Mouse (Mus musculus) 416B (cell line): ENCODE measurements around the gene I830077J02Rik.
"Not testable (repeated sequence)": the region's sequence is repeated elsewhere in the genome, so short reads cannot be mapped to it uniquely, and the experiment has no call there.

Source experiments
- DNase-seq: peaks from one replicate; pipeline ENCODE4 v3.0.0; 2011; ENCODE audit warnings: low read depth

The I830077J02Rik gene

GRCm38 (mm10) chr3:105932240-105933071 lies at the start of gene I830077J02Rik:
TSS of gene I830077J02Rik (minus strand) at chr3:105932664.
- DNase-seq, result peak; percentile 90

- peak; percentile 67 for DNase-seq
Observed at GRCm38 (mm10) chr3:105974174-105974573, 41.7 kb upstream of the I830077J02Rik start.

DNA sequence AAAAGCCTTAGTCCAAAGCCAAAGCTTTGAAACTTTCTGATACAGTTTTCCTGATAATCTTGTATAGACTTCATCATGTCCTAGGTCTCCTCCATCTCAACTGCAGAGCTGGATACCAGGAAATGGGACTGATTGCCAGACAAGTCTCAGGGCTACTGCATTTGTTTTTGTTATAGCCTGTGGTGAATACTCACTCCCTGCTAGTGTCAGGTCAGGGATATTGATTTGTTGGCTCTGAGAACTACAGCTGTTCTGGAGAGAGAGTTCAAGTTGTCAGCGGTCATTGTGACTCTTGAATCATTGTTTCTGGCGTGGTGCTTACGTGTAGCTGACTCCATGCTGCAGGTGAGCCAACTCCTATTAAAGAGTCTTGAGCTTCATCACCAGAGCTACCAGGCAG lies 40.9 kb upstream of the I830077J02Rik start, which contains the start of gene Ovgp1:
Gene Ovgp1 (plus strand): TSS at position 301 of the 400 bp plus-strand sequence.
- DNase-seq, result no peak

DNA sequence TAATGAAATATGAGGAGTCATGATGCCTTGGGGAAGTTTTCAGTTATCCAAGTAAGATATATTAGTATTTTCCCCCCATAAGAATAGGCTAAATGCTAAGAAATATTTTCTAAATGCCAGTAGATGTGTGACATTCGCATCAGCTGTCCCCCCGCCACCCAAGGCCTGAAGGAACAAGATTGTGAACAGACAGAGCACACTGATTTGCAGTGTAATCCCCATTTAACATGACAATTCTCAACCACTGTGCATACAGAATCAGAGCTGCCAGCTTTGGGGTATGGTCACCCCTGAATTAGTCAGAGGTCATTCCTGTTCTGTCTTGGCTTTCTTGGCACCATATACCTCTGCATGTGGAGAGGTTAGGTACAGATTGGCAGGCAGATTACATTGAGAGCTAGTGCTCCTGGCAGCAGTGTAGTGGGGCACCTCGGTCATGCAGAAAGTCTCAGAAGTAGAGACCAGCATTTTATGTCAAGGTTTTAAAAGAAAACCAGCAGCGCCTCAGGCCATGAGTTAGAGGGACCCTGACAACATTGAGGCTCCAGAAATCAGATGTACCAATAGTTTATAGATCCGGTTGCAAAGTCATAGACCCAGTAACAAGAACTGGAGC lies 39.5 kb upstream of the I830077J02Rik start:
- no peak for DNase-seq

GRCm38 (mm10) chr3:105960700-105961099 lies 28.2 kb upstream of the I830077J02Rik start:
- peak; percentile 56 for DNase-seq

DNA sequence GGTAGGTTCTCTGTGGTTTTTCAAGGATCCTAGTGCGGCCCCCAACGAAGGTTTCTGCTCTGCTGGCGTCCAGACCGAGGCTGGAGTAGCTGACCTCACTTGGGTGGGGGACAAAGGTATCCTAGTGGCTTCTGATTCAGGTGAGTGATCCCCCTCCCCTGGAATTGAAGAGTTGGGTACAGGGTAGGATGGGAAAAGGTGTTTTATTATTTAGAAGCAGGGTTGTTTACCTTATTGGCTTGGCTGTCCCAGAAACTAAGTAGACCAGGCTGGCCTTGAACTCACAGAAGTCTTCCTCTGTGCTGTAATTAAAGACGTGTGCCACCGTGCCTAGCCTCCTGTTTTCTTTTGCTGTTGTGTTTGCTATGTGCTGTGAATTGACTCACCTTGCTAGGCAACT lies 27.5 kb upstream of the I830077J02Rik start, which contains the start of gene Atp5f1:
Gene Atp5f1 (minus strand): TSS at position 101 of the 400 bp plus-strand sequence.
- DNase-seq, result no peak

DNA sequence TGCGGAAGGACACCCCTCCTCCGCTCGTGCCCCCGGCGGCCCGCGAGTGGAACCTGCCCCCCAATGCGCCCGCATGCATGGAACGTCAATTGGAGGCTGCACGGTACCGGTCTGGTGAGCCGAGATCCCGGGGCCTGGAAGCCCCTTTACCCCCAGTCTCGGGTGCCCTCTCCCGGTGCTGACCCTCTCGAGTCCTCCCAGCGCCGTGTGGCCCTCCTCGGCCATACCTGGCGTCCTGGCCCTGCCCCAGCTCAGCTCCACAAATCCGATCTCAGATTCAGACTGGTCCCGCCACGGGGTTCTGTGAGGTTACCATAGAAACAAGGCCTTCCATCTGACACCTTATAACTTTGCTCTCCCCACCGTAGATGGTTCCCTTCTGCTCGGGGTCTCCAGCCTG lies 27.1 kb upstream of the I830077J02Rik start:
- DNase-seq, result no peak

DNA sequence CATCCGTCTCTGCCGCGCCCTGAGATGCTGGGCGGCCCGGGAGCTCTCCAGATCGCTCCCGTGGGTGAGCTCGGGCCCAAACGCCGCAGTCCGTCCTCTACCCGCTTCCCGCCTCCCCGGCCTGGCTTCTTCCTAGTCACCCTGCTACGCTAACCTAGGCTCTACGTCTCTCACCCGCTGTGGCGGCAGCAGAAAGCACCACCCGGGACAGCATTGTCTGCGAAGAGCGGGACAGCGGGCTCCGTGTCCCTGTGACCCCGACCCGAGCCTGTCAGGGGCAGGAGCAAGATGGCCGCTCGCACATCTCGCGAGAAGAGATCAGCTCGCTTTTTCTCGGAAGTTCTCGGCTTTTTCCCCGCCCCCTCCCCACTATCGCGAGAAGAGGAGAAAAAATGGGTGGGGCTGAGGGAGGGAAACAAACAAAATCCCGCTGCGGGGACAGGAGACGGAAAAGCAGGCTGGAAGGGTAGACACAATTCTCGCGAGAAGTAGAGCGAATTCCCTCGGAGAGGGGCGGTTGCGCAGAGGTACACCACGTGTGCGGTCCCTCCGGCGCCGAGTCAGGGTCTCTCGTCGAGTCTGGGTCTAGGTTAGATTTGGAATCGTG lies 26.6 kb upstream of the I830077J02Rik start, which contains the start of gene Wdr77:
Gene Wdr77 (plus strand): TSS at position 396 of the 607 bp plus-strand sequence.
- DNase-seq, result peak; percentile 99

DNA sequence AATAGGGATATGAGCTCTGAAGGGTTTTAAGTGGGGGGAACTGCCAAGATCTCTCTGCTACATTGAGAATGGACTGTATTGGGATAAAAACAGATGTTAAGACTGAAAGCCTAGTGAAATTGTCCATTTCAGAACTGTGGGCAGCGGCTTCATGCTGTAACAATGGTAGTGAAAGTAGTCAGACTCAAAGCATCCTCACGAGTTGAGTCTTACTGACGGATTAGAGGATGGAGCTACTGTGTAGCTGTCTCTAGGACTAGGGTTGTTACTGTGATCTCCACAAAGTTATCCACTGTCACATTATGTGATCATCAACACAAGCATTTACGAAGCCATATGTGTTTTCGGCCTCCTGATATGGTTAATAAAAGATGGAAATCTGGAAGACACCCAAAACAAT lies 25.7 kb upstream of the I830077J02Rik start:
- DNase-seq, result peak; percentile 19

- peak; percentile 40 for DNase-seq
Observed at GRCm38 (mm10) chr3:105957235-105957634, 24.8 kb upstream of the I830077J02Rik start.

GRCm38 (mm10) chr3:105951348-105951747 lies 18.9 kb upstream of the I830077J02Rik start:
- DNase-seq, result no peak

GRCm38 (mm10) chr3:105936111-105936510 lies 3.6 kb upstream of the I830077J02Rik start:
- DNase-seq, result no peak

DNA sequence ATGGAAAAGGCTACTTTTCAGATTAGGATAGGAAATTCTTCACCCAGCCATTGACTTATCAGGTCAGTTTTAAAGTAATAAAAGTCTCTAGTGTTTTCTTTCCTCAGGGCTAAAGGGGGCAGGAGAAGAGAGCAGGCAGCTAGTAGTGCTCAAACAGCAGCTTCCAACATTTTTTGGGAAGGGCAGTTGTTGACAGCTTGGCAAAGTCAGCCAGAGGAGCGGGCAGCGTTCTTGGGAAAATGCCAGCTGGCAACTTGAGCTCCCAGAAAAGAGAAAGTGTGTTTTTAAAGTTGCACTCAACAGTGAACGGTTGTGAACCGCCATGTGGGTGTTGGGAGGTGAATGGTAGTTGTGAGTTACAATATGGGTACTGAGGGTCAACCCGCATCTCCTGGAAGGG lies 2.6 kb upstream of the I830077J02Rik start:
- DNase-seq, result no peak

- no peak for DNase-seq
Observed at GRCm38 (mm10) chr3:105933926-105934325, 1.5 kb upstream of the I830077J02Rik start.

DNA sequence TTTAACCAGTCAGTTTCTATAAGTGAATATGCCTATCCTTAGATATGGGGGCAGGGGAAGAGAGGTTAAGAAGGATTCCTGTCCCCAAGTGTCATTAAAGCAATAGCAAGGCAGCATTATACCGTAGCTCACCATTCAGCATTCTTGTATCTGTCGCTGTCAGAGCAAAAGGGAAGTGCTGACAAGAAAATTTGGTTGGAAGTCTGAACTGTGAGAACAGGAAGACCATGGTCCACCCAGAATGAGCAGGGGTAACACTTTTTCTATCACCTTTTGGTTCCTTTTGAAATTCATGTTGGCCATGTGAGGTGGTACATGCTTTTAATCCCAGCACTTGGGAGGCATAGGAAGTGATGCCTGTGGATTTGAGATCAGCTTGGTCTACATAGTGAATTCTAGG lies 1.4 kb downstream of the I830077J02Rik start:
- DNase-seq, result no peak

DNA sequence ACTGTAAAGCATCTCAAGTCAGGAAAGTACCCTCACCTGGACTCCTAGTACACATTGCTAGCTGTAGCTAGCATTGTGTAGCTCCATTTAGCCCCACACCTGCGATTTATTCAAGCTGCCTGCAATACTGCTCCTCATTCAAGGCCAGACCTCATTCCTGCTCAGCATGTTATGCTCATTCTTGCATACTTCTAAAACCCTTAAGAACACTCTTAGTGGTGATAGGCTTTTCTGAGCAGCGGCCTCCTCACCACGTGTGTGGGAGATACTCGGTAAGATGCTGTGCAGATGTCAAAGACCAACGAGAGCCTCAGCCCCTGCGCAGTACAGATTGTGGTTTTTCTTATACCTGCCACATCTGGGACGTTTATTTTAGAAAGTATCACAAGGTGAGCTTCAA lies 2.6 kb downstream of the I830077J02Rik start:
- DNase-seq, result no peak

DNA sequence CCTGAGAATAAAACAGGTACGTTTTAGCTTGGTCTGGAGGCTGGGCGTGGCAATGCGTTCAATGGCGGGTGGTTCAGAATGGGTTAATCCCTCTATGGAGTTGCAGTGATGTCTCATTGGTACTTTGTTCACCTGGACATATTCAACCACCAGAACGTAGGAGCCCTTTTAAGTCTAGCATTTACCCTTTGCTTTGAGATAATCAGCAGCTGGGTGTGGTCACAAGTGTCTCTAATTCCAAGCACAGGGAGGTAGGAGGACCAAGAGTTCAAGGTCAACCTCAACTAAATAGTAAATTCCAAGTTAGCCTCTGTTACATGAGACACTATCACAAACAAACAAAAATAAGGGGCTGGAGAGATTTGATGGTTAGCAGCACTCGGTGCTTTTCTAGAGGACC lies 3.7 kb downstream of the I830077J02Rik start:
- DNase-seq, result no peak

GRCm38 (mm10) chr3:105928195-105928569 lies 4.3 kb downstream of the I830077J02Rik start:
- no peak for DNase-seq

GRCm38 (mm10) chr3:105927561-105928194 lies 4.8 kb downstream of the I830077J02Rik start:
- no peak for DNase-seq

- DNase-seq, result no peak
Observed at GRCm38 (mm10) chr3:105924616-105925015, 7.8 kb downstream of the I830077J02Rik start.

- no peak for DNase-seq
Observed at GRCm38 (mm10) chr3:105921959-105922358, 10.5 kb downstream of the I830077J02Rik start.

GRCm38 (mm10) chr3:105920743-105921142 lies 11.7 kb downstream of the I830077J02Rik start:
- not testable (repeated sequence) for DNase-seq
